Mouse (Mus musculus) liver, postnatal 0 days (tissue): ENCODE measurements around the gene Tfrc. TPM values are rescaled to one million over a fixed set of nuclear protein-coding genes. Genes with fewer than 3 reads are reported as not detected.
A peak's percentile ranks its signal among the peaks of the same experiment; 100 is the strongest.

ENCODE experiments used
- ATAC-seq: fragments of 200-750 bp; cut with Nextera tagmentation; 2 replicates; pipeline ENCODE4 v1.8.0; 2017; ENCODE audit warnings: mild to moderate bottlenecking, moderate library complexity
- DNase-seq: peaks from one replicate; pipeline ENCODE4 v3.0.0-alpha.2; 2016
- H3K27ac ChIP-seq: fragments of 300-500 bp; sonication (generic); 2 replicates; pipeline ENCODE4 v1.5.1; 2014; ENCODE audit warnings: antibody characterized with exemption, moderate library complexity, mild to moderate bottlenecking, low read depth
- H3K27me3 ChIP-seq: fragments of 300-500 bp; sonication (generic); 2 replicates; pipeline ENCODE4 v1.6.1; 2014; ENCODE audit warnings: low read length, control low read depth, mixed read lengths; ENCODE audit not compliant: insufficient read depth
- H3K36me3 ChIP-seq: fragments of 300-500 bp; sonication (generic); replicated peaks from 2 replicates; pipeline ENCODE4 v1.6.1; 2014; ENCODE audit warnings: mild to moderate bottlenecking, control low read depth, low read length, moderate library complexity, mixed read lengths; ENCODE audit not compliant: insufficient read depth
- H3K4me1 ChIP-seq: fragments of 300-500 bp; sonication (generic); 2 replicates; pipeline ENCODE4 v1.6.1; 2014; ENCODE audit warnings: antibody characterized with exemption, mild to moderate bottlenecking, control low read depth; ENCODE audit not compliant: insufficient read depth
- H3K4me2 ChIP-seq: fragments of 300-500 bp; sonication (generic); 2 replicates; pipeline ENCODE4 v1.6.1; 2014; ENCODE audit warnings: low read depth, mild to moderate bottlenecking, low read length, moderate library complexity, mixed read lengths
- H3K4me3 ChIP-seq: fragments of 300-500 bp; sonication (generic); 2 replicates; pipeline ENCODE4 v1.5.1; 2014; ENCODE audit warnings: low read depth, low read length
- H3K9ac ChIP-seq: fragments of 300-500 bp; sonication (generic); replicated peaks from 2 replicates; pipeline ENCODE4 v1.6.1; 2014; ENCODE audit warnings: mild to moderate bottlenecking, moderate library complexity
- H3K9me3 ChIP-seq: fragments of 300-500 bp; sonication (generic); 2 replicates; pipeline ENCODE4 v1.6.1; 2016; ENCODE audit warnings: mild to moderate bottlenecking, control low read depth, low read length, mixed read lengths
- CTCF ChIP-seq: sonication (generic); IDR thresholded peaks from 2 replicates; pipeline ENCODE4 v1.5.1; 2016; ENCODE audit warnings: antibody characterized with exemption, low read depth
- EP300 ChIP-seq: IDR thresholded peaks from 2 replicates; pipeline ENCODE4 v1.6.1; 2016; ENCODE audit warnings: antibody characterized with exemption, low read depth, mild to moderate bottlenecking
- WGBS: fragments of 180-500 bp; shearing (Covaris S2); extraction: QIAGEN DNeasy Blood & Tissue Kit; methylation state at CpG from one replicate; pipeline ENCODE4 v1.1.7; 2014; ENCODE audit not compliant: insufficient replicate concordance; 5-methylcytosine and 5-hydroxymethylcytosine counted together
- polyA plus RNA-seq: library from polyadenylated mRNA; unstranded; fragments of >200 nt; fragmentation: Nextera tagmentation; extraction: Ambion mirVana; gene quantifications from 2 replicates; pipeline ENCODE4 v1.2.1, GENCODE M21; 2015

Tfrc gene
- polyA plus RNA-seq, 1 experiment from 2014 or later: 103 TPM

GRCm38 (mm10) chr16:32628140-32628539 is 19.4 kb downstream of the Tfrc start:
- no peak overlapping the region for H3K9ac ChIP-seq
- TF ChIP-seq EP300 (no peak), CTCF (no peak)
- no peak overlapping the region for H3K4me3 ChIP-seq
- DNase-seq (no peak), ATAC-seq (no peak)
- WGBS: 87% methylated on average over 8 of the region's 8 CpGs
- no peak overlapping the region for H3K4me2 ChIP-seq
- no peaks in the 10 kb centered on the region for H3K9me3 ChIP-seq
- H3K27me3 ChIP-seq: no peaks in the 10 kb centered on the region
- no peak overlapping the region for H3K27ac ChIP-seq
- H3K4me1 ChIP-seq: no peaks in the 10 kb centered on the region
- peaks cover 94% of the 10 kb centered on the region for H3K36me3 ChIP-seq

GRCm38 (mm10) chr16:32632328-32632824 is 23.7 kb downstream of the Tfrc start:
- no peak for DNase-seq
- no peak overlapping the region for H3K27ac ChIP-seq
- WGBS: 92% methylated on average over 4 of the region's 4 CpGs

GRCm38 (mm10) chr16:32633486-32634012 is 24.8 kb downstream of the Tfrc start:
- Histone ChIP-seq H3K4me2 (no peak overlapping the region), H3K9me3 (no peaks in the 10 kb centered on the region), H3K9ac (no peak overlapping the region), H3K27me3 (no peaks in the 10 kb centered on the region), H3K27ac (0 out of 2 replicates have a peak overlapping the region, but pooled peaks have one; percentile 22), H3K4me3 (no peak overlapping the region), H3K4me1 (no peaks in the 10 kb centered on the region), H3K36me3 (peaks cover 49% of the 10 kb centered on the region)
- DNase-seq: no peak
- ATAC-seq: peak; percentile 24
- TF ChIP-seq EP300: no peak
- WGBS: 88% methylated on average over 4 of the region's 4 CpGs

More at GRCm38 (mm10) chr16:32632328-32632824, 23.7 kb downstream of the Tfrc start:
- Histone ChIP-seq H3K9me3 (no peaks in the 10 kb centered on the region), H3K4me3 (no peak overlapping the region), H3K9ac (no peak overlapping the region), H3K27me3 (no peaks in the 10 kb centered on the region), H3K4me2 (no peak overlapping the region), H3K4me1 (no peaks in the 10 kb centered on the region), H3K36me3 (peaks cover 60% of the 10 kb centered on the region)
- TF ChIP-seq CTCF (no peak), EP300 (no peak)
- ATAC-seq: no peak

- Histone ChIP-seq H3K27ac (0 out of 2 replicates have a peak overlapping the region, but pooled peaks have one; percentile 22), H3K9me3 (no peaks in the 10 kb centered on the region), H3K4me2 (no peak overlapping the region), H3K9ac (no peak overlapping the region), H3K27me3 (no peaks in the 10 kb centered on the region), H3K36me3 (peaks cover 42% of the 10 kb centered on the region), H3K4me1 (no peaks in the 10 kb centered on the region), H3K4me3 (no peak overlapping the region)
- WGBS: 61% methylated on average over 5 of the region's 5 CpGs
- TF ChIP-seq EP300: no peak
- TF ChIP-seq CTCF: no peak
- no peak; the same call in 1 of the 2 replicates for ATAC-seq
- no peak for DNase-seq
Observed at GRCm38 (mm10) chr16:32634183-32634582, 25.5 kb downstream of the Tfrc start.

- no peaks in the 10 kb centered on the region for H3K9me3 ChIP-seq
- no peak overlapping the region for H3K4me3 ChIP-seq
- H3K27ac ChIP-seq: no peak overlapping the region
- DNase-seq (peak; percentile 33), ATAC-seq (0 out of 2 replicates have a peak, but pooled peaks have one; percentile 12)
- no peaks in the 10 kb centered on the region for H3K27me3 ChIP-seq
- TF ChIP-seq CTCF (peak; percentile 59), EP300 (no peak)
- H3K4me1 ChIP-seq: no peaks in the 10 kb centered on the region
- peaks cover 31% of the 10 kb centered on the region for H3K36me3 ChIP-seq
- H3K4me2 ChIP-seq: no peak overlapping the region
- H3K9ac ChIP-seq: no peak overlapping the region
- 76% methylated on average over 3 of the region's 3 CpGs for WGBS
Observed at GRCm38 (mm10) chr16:32635314-32635713, 26.6 kb downstream of the Tfrc start.

- no peak for ATAC-seq
- WGBS: 71% methylated on average over 3 of the region's 3 CpGs
- TF ChIP-seq EP300 (no peak), CTCF (no peak)
- Histone ChIP-seq H3K4me2 (no peak overlapping the region), H3K36me3 (peaks cover 21% of the 10 kb centered on the region), H3K4me1 (no peaks in the 10 kb centered on the region), H3K4me3 (no peak overlapping the region), H3K27me3 (no peaks in the 10 kb centered on the region), H3K9ac (no peak overlapping the region), H3K9me3 (no peaks in the 10 kb centered on the region), H3K27ac (no peak overlapping the region)
- no peak for DNase-seq
Observed at GRCm38 (mm10) chr16:32636331-32636730, 27.6 kb downstream of the Tfrc start.
